In genomic region chr7:143473347-143474101, GRCm38 (mm10) we compare ENCODE assay signal across 8 mouse cellular contexts. TPM values are rescaled to one million over a fixed set of nuclear protein-coding genes. Genes with fewer than 3 reads are reported as not detected.
A peak's percentile ranks its signal among the peaks of the same experiment; 100 is the strongest.
DNase-seq lines count a peak whose midpoint lies in the region; ATAC-seq and TF ChIP-seq lines count a peak whose summit lies in the region.
"Had no signal": no experiment of that assay in that cellular context is flagged by ENCODE, and none has a peak within 500 bp of the region (broad histone marks: within the 10 kb centered on the region; RNA-seq: fewer than 3 reads in every experiment).

TSS of gene Slc22a18 (plus strand) at chr7:143473736.

- H3K9ac ChIP-seq in heart, postnatal 0 days (replicated peaks; ENCODE audit: low read depth, low read length), result no peak within 1 kb of the TSS
- H3K9ac ChIP-seq in limb, embryonic 13.5 days, result no peak within 1 kb of the TSS
- no peak within 1 kb of the TSS for H3K9ac ChIP-seq in midbrain, embryonic 11.5 days (ENCODE audit: low read length)

- H3K27ac ChIP-seq in brown adipose tissue, adult 24 weeks (replicated peaks; ENCODE audit: low read depth, low read length), result no peak within 1 kb of the TSS
- H3K27ac ChIP-seq in heart, postnatal 0 days (ENCODE audit: low read depth), result no peak within 1 kb of the TSS
- H3K27ac ChIP-seq in limb, embryonic 13.5 days, result no peak within 1 kb of the TSS
- H3K27ac ChIP-seq in midbrain, embryonic 11.5 days (ENCODE audit: low read depth, low read length), result no peak within 1 kb of the TSS
- H3K27ac ChIP-seq: layer of hippocampus, adult 2 months had no signal

- no peak for ATAC-seq in heart, postnatal 0 days (ENCODE audit: insufficient read depth, low read depth)
- no peak for ATAC-seq in limb, embryonic 13.5 days (ENCODE audit: low FRiP score, low read depth)
- ATAC-seq in megakaryocyte-erythroid progenitor cell, adult 5-6 weeks (replicated peaks; ENCODE audit: low FRiP score, low TSS enrichment, poor library complexity, severe bottlenecking), result 0 out of 2 replicates have a peak, but pooled peaks have one; percentile 20
- ATAC-seq in midbrain, embryonic 11.5 days (ENCODE audit: low FRiP score), result no peak

- H3K4me3 ChIP-seq in brown adipose tissue, adult 24 weeks (ENCODE audit: insufficient read depth, low read depth, low read length), result peak within 1 kb of the TSS; percentile 35; the same call in 1 of the 2 replicates
- H3K4me3 ChIP-seq in heart, postnatal 0 days (ENCODE audit: low read depth, low read length), result no peak within 1 kb of the TSS
- 0 out of 2 replicates have a peak within 1 kb of the TSS, but pooled peaks have one; percentile 7 for H3K4me3 ChIP-seq in limb, embryonic 13.5 days
- no peak within 1 kb of the TSS for H3K4me3 ChIP-seq in midbrain, embryonic 11.5 days (ENCODE audit: low read depth, low read length)
- H3K4me3 ChIP-seq: layer of hippocampus, adult 2 months had no signal

- H3K9me3 ChIP-seq in heart, postnatal 0 days (replicated peaks; ENCODE audit: control insufficient read depth, low read length), result no peaks in the 10 kb centered on the region
- no peaks in the 10 kb centered on the region for H3K9me3 ChIP-seq in limb, embryonic 13.5 days
- H3K9me3 ChIP-seq in midbrain, embryonic 11.5 days (ENCODE audit: control insufficient read depth, low read length), result no peaks in the 10 kb centered on the region

- peak; percentile 28 for DNase-seq in heart, postnatal 0 days (ENCODE audit: low spot score)
- DNase-seq in thymus, postnatal 25 days, result no peak
- no peak for DNase-seq in frontal cortex, adult 2 months (ENCODE audit: extremely low spot score in 1 of 2, low spot score in 1 of 2)
- no peak for DNase-seq in midbrain, embryonic 11.5 days (ENCODE audit: low spot score, missing footprints)

- no peaks in the 10 kb centered on the region for H3K4me1 ChIP-seq in brown adipose tissue, adult 24 weeks (ENCODE audit: control insufficient read depth, insufficient read depth, insufficient read length, low read length)
- H3K4me1 ChIP-seq in heart, postnatal 0 days (ENCODE audit: control insufficient read depth, insufficient read depth), result no peaks in the 10 kb centered on the region
- peaks cover 12% of the 10 kb centered on the region for H3K4me1 ChIP-seq in limb, embryonic 13.5 days
- H3K4me1 ChIP-seq in midbrain, embryonic 11.5 days (ENCODE audit: control insufficient read depth, insufficient read depth, low read length), result no peaks in the 10 kb centered on the region

- no peak for TF ChIP-seq EP300 in heart, postnatal 0 days (IDR thresholded peaks at IDR 0.05; ENCODE audit: low read depth)

- H3K36me3 ChIP-seq in heart, postnatal 0 days (replicated peaks; ENCODE audit: control insufficient read depth, insufficient read depth, low read length), result no peaks in the 10 kb centered on the region
- H3K36me3 ChIP-seq in limb, embryonic 13.5 days, result no peaks in the 10 kb centered on the region
- H3K36me3 ChIP-seq in midbrain, embryonic 11.5 days (ENCODE audit: control insufficient read depth, insufficient read depth, low read length), result no peaks in the 10 kb centered on the region

- TF ChIP-seq CTCF in heart, postnatal 0 days (IDR thresholded peaks at IDR 0.05; ENCODE audit: low read depth), result no peak

- 27% methylated on average over 4 of the region's 4 CpGs for WGBS in heart, postnatal 0 days
- WGBS in limb, embryonic 13.5 days, result 31% methylated on average over 4 of the region's 4 CpGs
- WGBS in midbrain, embryonic 11.5 days, result 56% methylated on average over 4 of the region's 4 CpGs

- H3K27me3 ChIP-seq in heart, postnatal 0 days (ENCODE audit: control insufficient read depth, insufficient read depth, low read length), result no peaks in the 10 kb centered on the region
- H3K27me3 ChIP-seq in limb, embryonic 13.5 days, result no peaks in the 10 kb centered on the region; the same call in 1 of the 2 replicates
- no peaks in the 10 kb centered on the region for H3K27me3 ChIP-seq in midbrain, embryonic 11.5 days (ENCODE audit: control insufficient read depth, insufficient read depth, low read length)

- no peak within 1 kb of the TSS for H3K4me2 ChIP-seq in heart, postnatal 0 days (ENCODE audit: low read depth, low read length)
- peak within 1 kb of the TSS; percentile 32; the same call in 1 of the 2 replicates for H3K4me2 ChIP-seq in limb, embryonic 13.5 days (replicated peaks)
- no peak within 1 kb of the TSS for H3K4me2 ChIP-seq in midbrain, embryonic 11.5 days

RNA-seq across cellular contexts. Expression of gene Slc22a18, which starts in this region (rescaled TPM):
- polyA plus RNA-seq in brown adipose tissue, adult 24 weeks (2012; ENCODE audit: insufficient read depth, insufficient read length, missing spikeins), result not detected in 2 replicates
- 0.27 TPM in 1 of 2 replicates, not detected in the other for total RNA-seq in heart, postnatal 0 days (2014; rRNA removed; ENCODE audit: low replicate concordance)
- polyA plus RNA-seq in heart, postnatal 0 days (2015; fragmentation: Nextera tagmentation; extraction: Ambion mirVana), result 0.60 and 0.93 TPM in 2 replicates
- polyA plus RNA-seq in limb, embryonic 13.5 days (2015; fragmentation: Nextera tagmentation; extraction: Ambion mirVana), result 1.4 and 1.5 TPM in 2 replicates
- total RNA-seq in megakaryocyte-erythroid progenitor cell, adult 5-6 weeks (2014; fragmentation: Nextera tagmentation), result 0.62 and 3.0 TPM in 2 replicates
- 1.1 and 2.5 TPM in 2 replicates for total RNA-seq in megakaryocyte-erythroid progenitor cell, adult 5-6 weeks (2017)
- polyA plus RNA-seq in frontal cortex, adult 2 months (2012; rRNA removed), result 0.74 and 1.1 TPM in 2 replicates
- polyA plus RNA-seq in midbrain, embryonic 11.5 days (2014; fragmentation: Nextera tagmentation; extraction: Ambion mirVana), result 0.16 and 0.30 TPM in 2 replicates

Comparison
In these comparisons a context has a peak if more than half of its experiments do, and no peak if none do; other contexts are left out.
1. Peak in DNase-seq in heart, postnatal 0 days; RNA of the gene not detected or under 1 TPM.
2. H3K4me3 ChIP-seq: peak in brown adipose tissue, adult 24 weeks (single experiment) and limb, embryonic 13.5 days (single experiment); none in heart, postnatal 0 days (single experiment) and midbrain, embryonic 11.5 days (single experiment).